Mouse (Mus musculus) embryonic fibroblast, embryonic 13.5 days (primary cell): ENCODE measurements at regions not wholly inside any gene's neighbourhood (a gene's known extent, or its start where the extent isn't known, plus 50 kb on each side); places are given as distances from the start of the nearest gene placed in this dataset.

Experiments used
- CTCF ChIP-seq: IDR thresholded peaks from 2 replicates; pipeline ENCODE4 v1.5.1; 2011; ENCODE audit warnings: mild to moderate bottlenecking, control low read depth, low read length, moderate library complexity, borderline replicate concordance; ENCODE audit not compliant: insufficient read depth
- POLR2A ChIP-seq: IDR thresholded peaks from 2 replicates; pipeline ENCODE4 v1.6.1; 2011; ENCODE audit warnings: low read depth, mild to moderate bottlenecking, control low read depth, low read length, moderate library complexity

- TF ChIP-seq CTCF (peak; percentile 62; the same call in 1 of the 2 replicates), POLR2A (no peak)
Observed at GRCm38 (mm10) chr1:57205198-57205987, 172.0 kb upstream of the 1700066M21Rik start.
